Mouse (Mus musculus) layer of hippocampus, adult 2 months (tissue): ENCODE measurements at regions not wholly inside any gene's neighbourhood (a gene's known extent, or its start where the extent isn't known, plus 50 kb on each side); places are given as distances from the start of the nearest gene placed in this dataset.
A peak's percentile ranks its signal among the peaks of the same experiment; 100 is the strongest.

Source experiments
- DNase-seq, 2 experiments: peaks; one replicate each; pipeline ENCODE4 v3.0.0; 2022; ENCODE audit warnings: low spot score in 2 of 2
- H3K27ac ChIP-seq: fragments of 200-600 bp; 2 replicates; pipeline ENCODE4 v1.8.1; 2022
- H3K4me3 ChIP-seq: fragments of 200-600 bp; 2 replicates; pipeline ENCODE4 v1.8.1; 2022; ENCODE audit warnings: mild to moderate bottlenecking
- CTCF ChIP-seq: fragments of 200-600 bp; conservative IDR thresholded peaks from 2 replicates; pipeline ENCODE4 v1.8.1; 2022; ENCODE audit warnings: antibody characterized with exemption, mild to moderate bottlenecking, moderate library complexity

- TF ChIP-seq CTCF: no peak
- Histone ChIP-seq H3K4me3 (no peak overlapping the region), H3K27ac (no peak overlapping the region)
- DNase-seq: no peak
Observed at GRCm38 (mm10) chr9:87649015-87649978, 81.8 kb downstream of the Tbx18 start.

DNA sequence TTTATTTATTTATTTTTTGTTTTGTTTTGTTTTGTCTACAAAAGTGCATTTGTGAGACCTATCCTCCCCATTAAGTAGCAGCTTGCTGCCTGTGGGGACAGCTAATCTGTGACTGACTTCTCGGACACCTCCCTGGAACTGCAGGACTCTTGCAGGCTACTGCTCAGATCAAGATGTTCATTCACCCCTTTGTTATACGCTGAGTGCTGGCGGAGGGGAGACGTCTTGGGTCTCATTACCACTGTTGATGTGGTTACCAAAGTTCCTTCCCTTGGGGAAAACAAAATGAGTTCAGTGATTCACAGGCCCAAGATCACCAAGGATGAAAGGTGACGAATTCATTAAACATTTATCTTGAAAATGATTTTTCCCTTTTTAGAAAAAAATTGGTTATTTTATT is 82.7 kb downstream of the Tbx18 start:
- no peak overlapping the region for H3K4me3 ChIP-seq
- DNase-seq: no peak
- TF ChIP-seq CTCF: no peak
- no peak overlapping the region for H3K27ac ChIP-seq

GRCm38 (mm10) chr9:87645032-87645431 is 86.0 kb downstream of the Tbx18 start:
- TF ChIP-seq CTCF: no peak
- DNase-seq: no peak
- no peak overlapping the region for H3K27ac ChIP-seq
- no peak overlapping the region for H3K4me3 ChIP-seq

- DNase-seq: peak; percentile 53 to 66
- TF ChIP-seq CTCF: no peak
- no peak overlapping the region for H3K4me3 ChIP-seq
- no peak overlapping the region for H3K27ac ChIP-seq
Observed at GRCm38 (mm10) chr9:87633863-87634630, 97.0 kb downstream of the Tbx18 start.

GRCm38 (mm10) chr9:87626432-87626831 is 104.6 kb downstream of the Tbx18 start:
- TF ChIP-seq CTCF: no peak
- no peak for DNase-seq
- H3K27ac ChIP-seq: no peak overlapping the region
- H3K4me3 ChIP-seq: no peak overlapping the region

DNA sequence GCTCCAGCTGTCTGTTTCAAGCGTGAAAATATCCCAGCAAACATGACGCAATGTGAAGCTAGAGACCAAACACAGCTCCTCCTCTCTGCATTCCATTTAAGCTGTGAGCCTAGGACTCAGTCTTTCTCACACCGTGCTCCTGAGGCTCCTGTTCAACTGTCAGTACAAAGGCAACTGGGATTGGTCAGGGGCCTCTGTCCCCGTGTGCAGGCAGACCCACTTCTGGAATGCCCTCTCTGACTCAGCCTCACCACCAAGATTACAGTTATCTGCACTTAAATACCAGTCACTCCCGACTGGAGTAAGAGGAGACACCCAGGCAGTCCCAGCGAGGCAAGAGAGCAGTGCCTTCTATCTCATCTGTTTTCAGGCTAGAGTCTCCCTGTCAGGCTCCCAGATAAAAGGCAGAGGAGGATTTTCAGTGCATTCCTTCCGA is 112.8 kb downstream of the Tbx18 start:
- no peak for TF ChIP-seq CTCF
- no peak for DNase-seq
- no peak overlapping the region for H3K4me3 ChIP-seq
- H3K27ac ChIP-seq: no peak overlapping the region

- TF ChIP-seq CTCF: no peak
- H3K27ac ChIP-seq: no peak overlapping the region
- H3K4me3 ChIP-seq: no peak overlapping the region
- DNase-seq: no peak
Observed at GRCm38 (mm10) chr9:87607878-87608631, 123.0 kb downstream of the Tbx18 start.

- no peak for TF ChIP-seq CTCF
Observed at GRCm38 (mm10) chr9:87575591-87575990, 155.5 kb downstream of the Tbx18 start.

DNA sequence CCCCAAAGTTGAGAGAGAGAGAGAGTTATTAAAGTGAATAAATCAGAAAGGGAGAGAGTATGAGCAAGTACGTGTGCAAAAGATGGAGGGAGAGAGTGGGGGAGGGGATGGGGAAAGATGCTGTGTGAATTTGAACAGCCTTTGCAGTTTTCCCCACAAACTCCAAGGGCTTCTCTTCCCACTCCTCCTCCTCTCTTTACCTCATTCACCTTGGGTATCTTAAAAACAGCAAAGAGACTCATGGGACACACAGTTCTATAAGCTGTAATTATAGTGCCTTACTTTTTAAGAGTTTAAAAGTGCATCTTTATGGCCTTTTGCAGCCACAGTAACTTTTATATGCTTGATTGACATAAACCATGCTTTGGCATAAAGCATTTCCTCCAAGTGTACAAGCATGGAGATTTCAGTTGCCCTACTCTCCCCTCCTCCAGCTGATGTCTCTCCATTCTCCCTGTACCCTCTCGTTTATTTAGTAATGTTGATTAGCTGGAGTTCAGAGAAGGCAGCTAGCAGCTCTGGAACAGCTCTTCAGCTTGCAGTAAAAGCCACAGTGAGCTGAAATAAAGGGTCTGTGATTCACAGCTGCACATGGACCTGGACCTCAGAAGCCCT is 156.7 kb downstream of the Tbx18 start:
- no peak overlapping the region for H3K27ac ChIP-seq
- no peak for DNase-seq
- TF ChIP-seq CTCF: no peak
- no peak overlapping the region for H3K4me3 ChIP-seq

More at GRCm38 (mm10) chr9:87575591-87575990, 155.5 kb downstream of the Tbx18 start:
- no peak for DNase-seq
- Histone ChIP-seq H3K4me3 (no peak overlapping the region), H3K27ac (no peak overlapping the region)

DNA sequence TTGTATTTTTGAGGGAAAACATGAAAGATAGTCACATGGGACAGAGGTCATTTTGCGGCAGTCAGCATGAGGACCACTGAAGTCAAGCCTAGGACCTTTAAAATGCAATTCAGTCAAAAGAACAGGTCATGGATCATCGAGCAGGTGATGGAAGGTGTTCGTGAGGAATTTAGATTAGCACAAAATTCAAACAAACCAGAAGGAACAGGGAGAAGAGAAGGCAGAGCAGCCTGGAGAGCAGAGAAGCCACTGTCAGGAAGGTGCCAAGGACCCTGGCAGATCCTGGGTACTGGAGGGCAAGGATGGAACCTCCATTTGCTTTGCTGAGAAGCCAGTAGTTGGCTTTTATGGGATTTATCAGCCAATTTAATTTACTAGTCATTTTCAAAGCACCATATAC is 167.8 kb downstream of the Tbx18 start:
- H3K27ac ChIP-seq: no peak overlapping the region
- H3K4me3 ChIP-seq: no peak overlapping the region
- no peak for TF ChIP-seq CTCF
- no peak for DNase-seq

DNA sequence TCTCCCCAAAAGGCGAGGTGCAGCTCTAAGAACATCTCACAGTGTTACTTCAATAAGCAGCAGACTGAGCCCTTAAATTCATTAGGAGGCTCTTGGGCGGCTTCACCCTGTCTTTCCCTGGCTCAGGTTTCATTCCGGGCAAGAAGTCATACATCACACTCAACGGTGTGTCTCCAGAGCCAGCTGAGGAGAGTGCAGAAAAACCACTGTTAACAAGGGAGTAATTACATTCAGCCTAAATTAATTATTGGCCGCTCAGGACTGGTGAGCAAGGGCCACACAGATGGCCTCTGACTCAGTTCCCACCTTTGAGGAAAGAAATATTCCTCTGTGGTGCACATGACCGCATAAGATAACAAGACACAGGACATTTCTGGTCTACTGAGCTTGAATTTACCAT is 168.3 kb downstream of the Tbx18 start:
- no peak overlapping the region for H3K27ac ChIP-seq
- no peak for TF ChIP-seq CTCF
- H3K4me3 ChIP-seq: no peak overlapping the region
- DNase-seq: no peak

DNA sequence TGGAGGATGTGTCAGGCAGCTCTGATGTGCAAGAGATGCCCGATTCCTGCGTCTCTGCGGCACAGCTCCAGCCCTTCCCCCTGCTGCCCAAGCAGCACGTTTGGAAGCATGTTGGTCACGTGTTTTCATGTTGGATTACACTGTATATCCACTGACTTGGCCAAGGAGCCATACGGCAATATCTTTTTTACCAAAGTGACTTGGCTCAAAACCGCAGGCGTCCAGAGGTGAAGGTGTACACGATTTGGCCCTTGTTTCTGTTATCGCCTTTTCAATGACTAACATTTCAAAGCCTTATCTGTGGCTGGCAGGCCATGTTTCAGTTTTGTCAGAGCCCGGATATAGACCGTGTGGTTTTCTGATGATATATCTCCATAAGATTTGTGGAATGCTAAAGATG is 173.2 kb downstream of the Tbx18 start:
- Histone ChIP-seq H3K27ac (no peak overlapping the region), H3K4me3 (no peak overlapping the region)
- TF ChIP-seq CTCF: no peak
- no peak for DNase-seq
